Mouse (Mus musculus) midbrain, embryonic 14.5 days (tissue): ENCODE results near the gene Lysmd3. TPM values are rescaled to one million over a fixed set of nuclear protein-coding genes. Genes with fewer than 3 reads are reported as not detected.

Source experiments
- ATAC-seq: fragments of 200-750 bp; cut with Nextera tagmentation; 2 replicates; pipeline ENCODE4 v1.8.0; 2017; ENCODE audit warnings: moderate number of reproducible peaks, moderate library complexity; ENCODE audit not compliant: low FRiP score, low TSS enrichment
- DNase-seq: peaks from one replicate; pipeline ENCODE4 v3.0.0-alpha.2; 2015
- H3K27ac ChIP-seq: fragments of 300-500 bp; sonication (generic); replicated peaks from 2 replicates; pipeline ENCODE4 v1.5.1; 2014; ENCODE audit warnings: mild to moderate bottlenecking, low read depth, low read length, moderate library complexity
- H3K27me3 ChIP-seq: fragments of 300-500 bp; sonication (generic); 2 replicates; pipeline ENCODE4 v1.6.1; 2014; ENCODE audit warnings: low read length, control low read depth, mixed read lengths; ENCODE audit not compliant: control insufficient read depth, insufficient read depth
- H3K36me3 ChIP-seq: fragments of 300-500 bp; sonication (generic); 2 replicates; pipeline ENCODE4 v1.6.1; 2014; ENCODE audit warnings: low read length, control low read depth; ENCODE audit not compliant: control insufficient read depth, insufficient read depth
- H3K4me1 ChIP-seq: fragments of 300-500 bp; sonication (generic); 2 replicates; pipeline ENCODE4 v1.6.1; 2014; ENCODE audit warnings: mild to moderate bottlenecking, antibody characterized with exemption, low read length, control low read depth; ENCODE audit not compliant: control insufficient read depth, insufficient read depth
- H3K4me2 ChIP-seq: fragments of 300-500 bp; sonication (generic); 2 replicates; pipeline ENCODE4 v1.6.1; 2014; ENCODE audit warnings: mild to moderate bottlenecking, low read length, moderate library complexity
- H3K4me3 ChIP-seq: fragments of 300-500 bp; sonication (generic); replicated peaks from 2 replicates; pipeline ENCODE4 v1.5.1; 2014; ENCODE audit warnings: low read depth, low read length
- H3K9ac ChIP-seq: fragments of 300-500 bp; sonication (generic); replicated peaks from 2 replicates; pipeline ENCODE4 v1.6.1; 2014; ENCODE audit warnings: mild to moderate bottlenecking, low read length, moderate library complexity
- H3K9me3 ChIP-seq: fragments of 300-500 bp; sonication (generic); 2 replicates; pipeline ENCODE4 v1.6.1; 2016; ENCODE audit warnings: low read length, control low read depth, mixed read lengths; ENCODE audit not compliant: control insufficient read depth
- WGBS: fragments of 180-500 bp; shearing (Covaris S2); extraction: QIAGEN DNeasy Blood & Tissue Kit; methylation state at CpG from one replicate; pipeline ENCODE4 v1.1.7; 2014; 5-methylcytosine and 5-hydroxymethylcytosine counted together
- polyA plus RNA-seq: library from polyadenylated mRNA; unstranded; fragments of >200 nt; fragmentation: Nextera tagmentation; extraction: Ambion mirVana; gene quantifications from 2 replicates; pipeline ENCODE4 v1.2.1, GENCODE M21; 2014

The Lysmd3 gene
- polyA plus RNA-seq, 1 experiment from 2014 or later: 25.8 TPM

- Histone ChIP-seq H3K27me3 (no peaks in the 10 kb centered on the region), H3K9me3 (no peaks in the 10 kb centered on the region), H3K4me1 (peaks cover 23% of the 10 kb centered on the region), H3K27ac (peak overlapping the region; percentile 91), H3K4me2 (peak overlapping the region; percentile 80), H3K36me3 (no peaks in the 10 kb centered on the region), H3K9ac (peak overlapping the region; percentile 84), H3K4me3 (peak overlapping the region; percentile 80)
- peak; percentile 3; the same call in 1 of the 2 replicates for ATAC-seq
- 5% methylated on average over 21 of the region's 21 CpGs for WGBS
- peak; percentile 37 for DNase-seq
Measured at GRCm38 (mm10) chr13:81658053-81658752, 740 bp downstream of the Lysmd3 start.

GRCm38 (mm10) chr13:81663566-81664330 lies 6.3 kb downstream of the Lysmd3 start:
- Histone ChIP-seq H3K4me2 (no peak overlapping the region), H3K4me1 (peaks cover 12% of the 10 kb centered on the region), H3K36me3 (peaks cover 34% of the 10 kb centered on the region), H3K4me3 (no peak overlapping the region), H3K27ac (no peak overlapping the region), H3K27me3 (no peaks in the 10 kb centered on the region), H3K9ac (no peak overlapping the region), H3K9me3 (no peaks in the 10 kb centered on the region)
- ATAC-seq: no peak
- 88% methylated on average over 12 of the region's 12 CpGs for WGBS
- DNase-seq: no peak

GRCm38 (mm10) chr13:81664331-81664698 lies 6.9 kb downstream of the Lysmd3 start:
- ATAC-seq (no peak), DNase-seq (no peak)
- peaks cover 39% of the 10 kb centered on the region for H3K36me3 ChIP-seq
- H3K4me1 ChIP-seq: 0 out of 2 replicates have a peak, but pooled peaks cover 8% of the 10 kb centered on the region
- H3K4me2 ChIP-seq: no peak overlapping the region
- H3K27ac ChIP-seq: no peak overlapping the region
- no peaks in the 10 kb centered on the region for H3K27me3 ChIP-seq
- H3K9ac ChIP-seq: no peak overlapping the region
- H3K4me3 ChIP-seq: no peak overlapping the region
- WGBS: 94% methylated on average over 5 of the region's 5 CpGs
- H3K9me3 ChIP-seq: no peaks in the 10 kb centered on the region

- H3K4me2 ChIP-seq: no peak overlapping the region
Measured at GRCm38 (mm10) chr13:81667713-81668112, 10.2 kb downstream of the Lysmd3 start.

GRCm38 (mm10) chr13:81675333-81675732 lies 17.9 kb downstream of the Lysmd3 start:
- Histone ChIP-seq H3K27ac (no peak overlapping the region), H3K4me1 (no peaks in the 10 kb centered on the region), H3K27me3 (no peaks in the 10 kb centered on the region), H3K4me3 (no peak overlapping the region), H3K36me3 (peaks cover 16% of the 10 kb centered on the region), H3K9me3 (no peaks in the 10 kb centered on the region), H3K4me2 (no peak overlapping the region), H3K9ac (no peak overlapping the region)
- ATAC-seq (no peak), DNase-seq (no peak)
- 90% methylated on average over 8 of the region's 8 CpGs for WGBS

More at GRCm38 (mm10) chr13:81667713-81668112, 10.2 kb downstream of the Lysmd3 start:
- Histone ChIP-seq H3K36me3 (peaks cover 53% of the 10 kb centered on the region), H3K4me1 (no peaks in the 10 kb centered on the region), H3K27me3 (no peaks in the 10 kb centered on the region), H3K9ac (no peak overlapping the region), H3K27ac (no peak overlapping the region), H3K9me3 (no peaks in the 10 kb centered on the region), H3K4me3 (no peak overlapping the region)
- DNase-seq: no peak
- WGBS: 94% methylated on average over 5 of the region's 5 CpGs
- ATAC-seq: no peak

- H3K4me2 ChIP-seq: no peak overlapping the region
- no peaks in the 10 kb centered on the region for H3K36me3 ChIP-seq
- H3K27ac ChIP-seq: no peak overlapping the region
- no peaks in the 10 kb centered on the region for H3K4me1 ChIP-seq
- no peak overlapping the region for H3K9ac ChIP-seq
- no peak for DNase-seq
- 93% methylated on average over 3 of the region's 3 CpGs for WGBS
- H3K9me3 ChIP-seq: no peaks in the 10 kb centered on the region
- no peaks in the 10 kb centered on the region for H3K27me3 ChIP-seq
- no peak overlapping the region for H3K4me3 ChIP-seq
- ATAC-seq: no peak
Measured at GRCm38 (mm10) chr13:81683107-81683506, 25.6 kb downstream of the Lysmd3 start.

GRCm38 (mm10) chr13:81684258-81684657 lies 26.8 kb downstream of the Lysmd3 start:
- 92% methylated on average over 5 of the region's 5 CpGs for WGBS

GRCm38 (mm10) chr13:81684884-81685283 lies 27.4 kb downstream of the Lysmd3 start:
- Histone ChIP-seq H3K4me1 (no peaks in the 10 kb centered on the region), H3K27me3 (no peaks in the 10 kb centered on the region), H3K36me3 (no peaks in the 10 kb centered on the region), H3K4me2 (no peak overlapping the region), H3K9ac (no peak overlapping the region), H3K27ac (no peak overlapping the region), H3K9me3 (no peaks in the 10 kb centered on the region), H3K4me3 (no peak overlapping the region)
- DNase-seq: no peak
- 98% methylated on average over 3 of the region's 3 CpGs for WGBS
- ATAC-seq: no peak

More at GRCm38 (mm10) chr13:81684258-81684657, 26.8 kb downstream of the Lysmd3 start:
- H3K27ac ChIP-seq: no peak overlapping the region
- DNase-seq (no peak), ATAC-seq (no peak)
- H3K4me1 ChIP-seq: no peaks in the 10 kb centered on the region
- H3K36me3 ChIP-seq: no peaks in the 10 kb centered on the region
- no peaks in the 10 kb centered on the region for H3K9me3 ChIP-seq
- H3K27me3 ChIP-seq: no peaks in the 10 kb centered on the region
- H3K4me2 ChIP-seq: no peak overlapping the region
- no peak overlapping the region for H3K9ac ChIP-seq
- H3K4me3 ChIP-seq: no peak overlapping the region
